Mouse (Mus musculus) macrophage (primary cell): ENCODE results near the gene Ces2f. TPM values are rescaled to one million over a fixed set of nuclear protein-coding genes. Genes with fewer than 3 reads are reported as not detected.

ENCODE experiments used
- H3K27ac ChIP-seq: fragments of 350-480 bp; formaldehyde crosslinking; 2 replicates; pipeline ENCODE4 v1.9.0; 2021
- H3K36me3 ChIP-seq: fragments of 350-480 bp; formaldehyde crosslinking; 2 replicates; pipeline ENCODE4 v1.9.0; 2021; ENCODE audit errors: inconsistent target
- H3K4me3 ChIP-seq: fragments of 350-480 bp; formaldehyde crosslinking; 2 replicates; pipeline ENCODE4 v1.9.0; 2021; ENCODE audit errors: inconsistent target
- H3K79me2 ChIP-seq: fragments of 350-480 bp; formaldehyde crosslinking; 2 replicates; pipeline ENCODE4 v1.9.0; 2021; ENCODE audit errors: inconsistent target
- WGBS: methylation state at CpG from one replicate; pipeline ENCODE4 v1.1.7; 2026; ENCODE audit warnings: inconsistent platforms; ENCODE audit not compliant: missing documents; 5-methylcytosine and 5-hydroxymethylcytosine counted together
- polyA plus RNA-seq: library from polyadenylated mRNA; stranded (reverse); fragments of 250-400 nt; gene quantifications from 3 replicates; pipeline ENCODE4 v1.2.4, GENCODE M21; 2018; ENCODE audit warnings: inconsistent platforms

Ces2f gene
- polyA plus RNA-seq, 1 experiment from 2014 or later: not detected

DNA sequence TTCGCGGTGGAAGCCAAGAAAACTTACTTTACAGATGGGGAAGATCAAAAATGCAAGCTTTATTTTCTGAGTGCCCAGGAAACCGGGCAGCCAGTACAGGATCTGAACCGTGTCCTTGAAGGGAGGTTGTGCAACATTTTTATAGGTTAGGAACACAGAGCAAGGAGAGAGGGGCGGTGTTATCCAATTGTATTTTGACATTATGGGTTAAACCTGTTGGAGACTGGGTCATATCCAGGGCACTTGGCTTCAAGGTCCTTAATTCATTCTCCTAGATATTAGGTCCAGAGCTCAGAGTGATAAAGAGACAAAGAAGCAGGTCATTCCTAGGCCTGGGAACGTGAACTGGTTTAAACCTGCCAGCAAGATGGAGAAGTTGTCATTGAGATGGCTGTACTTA is 52.0 kb downstream of the Ces2f start:
- 83% methylated on average over 6 of the region's 6 CpGs for WGBS

DNA sequence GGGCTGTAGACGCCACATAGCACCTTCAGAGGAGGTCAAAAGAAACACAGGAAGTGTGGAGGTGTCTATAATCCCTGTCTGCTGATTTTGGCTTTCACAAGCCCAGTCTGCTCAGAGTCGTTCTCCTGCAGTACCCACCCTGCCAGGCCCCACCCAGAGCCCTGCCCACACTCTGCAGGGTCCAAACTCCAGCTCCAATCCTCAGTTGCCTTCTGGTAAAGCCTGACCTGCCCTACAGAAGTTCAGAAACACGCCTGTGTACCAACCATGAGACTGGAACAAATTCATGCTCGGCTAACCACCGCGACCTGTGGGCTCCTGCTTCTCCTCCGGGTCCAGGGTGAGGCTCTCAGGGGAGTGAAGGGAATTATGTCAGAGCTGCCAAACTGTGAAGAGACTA is 53.4 kb downstream of the Ces2f start, which contains the start of gene Ces2h:
Gene Ces2h (plus strand): TSS at position 268 of the 400 bp plus-strand sequence.
- H3K79me2 ChIP-seq: no peaks in the 10 kb centered on the region
- 84% methylated on average over 7 of the region's 7 CpGs for WGBS
- H3K4me3 ChIP-seq: no peak within 1 kb of the TSS
- H3K36me3 ChIP-seq: no peaks in the 10 kb centered on the region
- no peak within 1 kb of the TSS for H3K27ac ChIP-seq

More for the DNA sequence above, 52.0 kb downstream of the Ces2f start:
- H3K4me3 ChIP-seq: no peak overlapping the region
- no peaks in the 10 kb centered on the region for H3K36me3 ChIP-seq
- no peaks in the 10 kb centered on the region for H3K79me2 ChIP-seq
- H3K27ac ChIP-seq: no peak overlapping the region

Other genes with a start within 250 kb of the Ces2f start
- not detected in 3 replicates for gene Ces2a, start 213.4 kb upstream of the Ces2f start, polyA plus RNA-seq
- not detected in 3 replicates for gene Ces2b, start 115.8 kb upstream of the Ces2f start, polyA plus RNA-seq
- gene Ces2c, start 100.3 kb upstream of the Ces2f start, polyA plus RNA-seq: not detected in 3 replicates
- gene Ces2e, start 21.1 kb upstream of the Ces2f start, polyA plus RNA-seq: not detected in 3 replicates
- not detected in 3 replicates for gene Ces2g, start 14.4 kb downstream of the Ces2f start, polyA plus RNA-seq
- gene Ces2h, start 53.5 kb downstream of the Ces2f start, polyA plus RNA-seq: not detected in 3 replicates
- gene Ces3a, start 101.2 kb downstream of the Ces2f start, polyA plus RNA-seq: not detected in 3 replicates
- gene Ces3b, start 136.4 kb downstream of the Ces2f start, polyA plus RNA-seq: not detected in 3 replicates
- not detected in 3 replicates for gene Ces4a, start 184.4 kb downstream of the Ces2f start, polyA plus RNA-seq
- 59.1 to 125 TPM (median 65.1 TPM) in 3 replicates for gene Cbfb, start 223.3 kb downstream of the Ces2f start, polyA plus RNA-seq